ENCODE assay signal across 7 mouse cellular contexts in genomic region chr2:90504731-90505171, GRCm38 (mm10).
DNase-seq lines count a peak whose midpoint lies in the region; TF ChIP-seq lines count a peak whose summit lies in the region.

No protein-coding gene starts in this region.

- H3K4me3 ChIP-seq in liver, adult 2 months (ENCODE audit: insufficient read depth, low read depth, low read length), result no peak overlapping the region

- WGBS in liver, adult 2 months, result 63% methylated on average over 6 of the region's 6 CpGs

- DNase-seq in 3T3-L1 (ENCODE audit: low read depth, low spot score), result peak; percentile 81
- peak; percentile 32 for DNase-seq in CD4-positive helper T cell, adult 2 months (ENCODE audit: low read depth, low spot score)
- peak; percentile 87 to 92 for DNase-seq in cerebellum, postnatal 14 days
- DNase-seq in heart, postnatal 25 days (ENCODE audit: low spot score), result peak; percentile 79
- no peak for DNase-seq in liver, adult 2 months (ENCODE audit: extremely low read depth, low read depth, low spot score)
- peak; percentile 75 to 81 for DNase-seq in natural killer cell, adult 2 months (ENCODE audit: low spot score in 2 of 2)
- peak; percentile 52 for DNase-seq in thymus, postnatal 14 days

- H3K4me1 ChIP-seq in liver, adult 2 months (ENCODE audit: control insufficient read depth, insufficient read depth, low read length), result peaks cover 32% of the 10 kb centered on the region

- no peaks in the 10 kb centered on the region for H3K36me3 ChIP-seq in liver, adult 2 months (ENCODE audit: control insufficient read depth, insufficient read depth, low read length)

- no peaks in the 10 kb centered on the region for H3K27me3 ChIP-seq in liver, adult 2 months (ENCODE audit: control insufficient read depth, insufficient read depth, low read length)

- peaks cover 48% of the 10 kb centered on the region for H3K79me2 ChIP-seq in liver, adult 2 months (ENCODE audit: control insufficient read depth, insufficient read depth, low read length)

- no peak for TF ChIP-seq POLR2A in liver, adult 2 months (IDR thresholded peaks at IDR 0.05; ENCODE audit: extremely low read depth, insufficient read depth, low read length)

- no peak overlapping the region for H3K27ac ChIP-seq in liver, adult 2 months (replicated peaks; ENCODE audit: insufficient read depth, low read depth, low read length)

- H3K9ac ChIP-seq in liver, adult 2 months (ENCODE audit: low read depth, low read length), result no peak overlapping the region

- intact Hi-C loops in heart, postnatal 25 days (cut with DNase I), result loop anchor here (5.0 kb wide), 1 partner anchor 73 kb away; no protein-coding TSS in a partner anchor

- TF ChIP-seq CTCF in liver, adult 2 months (IDR thresholded peaks at IDR 0.05; ENCODE audit: low read depth, low read length), result 0 out of 2 replicates have a peak, but pooled peaks have one; percentile 13
